Mouse (Mus musculus) heart, postnatal 0 days (tissue): ENCODE results near the gene Nkx2-5. TPM values are rescaled to one million over a fixed set of nuclear protein-coding genes. Genes with fewer than 3 reads are reported as not detected.

ENCODE experiments used
- ATAC-seq: fragments of 200-750 bp; cut with Nextera tagmentation; 2 replicates; pipeline ENCODE4 v1.8.0; 2017; ENCODE audit warnings: low read depth, moderate number of reproducible peaks, moderate library complexity; ENCODE audit not compliant: insufficient read depth
- DNase-seq: peaks from one replicate; pipeline ENCODE4 v3.0.0-alpha.2; 2016; ENCODE audit warnings: low spot score
- H3K27ac ChIP-seq: fragments of 300-500 bp; sonication (generic); 2 replicates; pipeline ENCODE4 v1.5.1; 2014; ENCODE audit warnings: low read depth, mild to moderate bottlenecking
- H3K27me3 ChIP-seq: fragments of 300-500 bp; sonication (generic); 2 replicates; pipeline ENCODE4 v1.6.1; 2014; ENCODE audit warnings: low read length, mixed read lengths; ENCODE audit not compliant: control insufficient read depth, insufficient read depth
- H3K36me3 ChIP-seq: fragments of 300-500 bp; sonication (generic); replicated peaks from 2 replicates; pipeline ENCODE4 v1.6.1; 2014; ENCODE audit warnings: low read length, mixed read lengths; ENCODE audit not compliant: control insufficient read depth, insufficient read depth
- H3K4me1 ChIP-seq: fragments of 300-500 bp; sonication (generic); 2 replicates; pipeline ENCODE4 v1.6.1; 2014; ENCODE audit warnings: antibody characterized with exemption; ENCODE audit not compliant: control insufficient read depth, insufficient read depth
- H3K4me2 ChIP-seq: fragments of 300-500 bp; sonication (generic); 2 replicates; pipeline ENCODE4 v1.6.1; 2014; ENCODE audit warnings: low read depth, mild to moderate bottlenecking, low read length, moderate library complexity
- H3K4me3 ChIP-seq: fragments of 300-500 bp; sonication (generic); 2 replicates; pipeline ENCODE4 v1.5.1; 2014; ENCODE audit warnings: low read depth, low read length
- H3K9ac ChIP-seq: fragments of 300-500 bp; sonication (generic); replicated peaks from 2 replicates; pipeline ENCODE4 v1.6.1; 2014; ENCODE audit warnings: low read depth, low read length, mixed read lengths
- H3K9me3 ChIP-seq: fragments of 300-500 bp; sonication (generic); replicated peaks from 2 replicates; pipeline ENCODE4 v1.6.1; 2016; ENCODE audit warnings: low read length; ENCODE audit not compliant: control insufficient read depth
- CTCF ChIP-seq: IDR thresholded peaks from 2 replicates; pipeline ENCODE4 v1.5.1; 2016; ENCODE audit warnings: antibody characterized with exemption, control low read depth, low read depth
- EP300 ChIP-seq: IDR thresholded peaks from 2 replicates; pipeline ENCODE4 v1.6.1; 2016; ENCODE audit warnings: antibody characterized with exemption, low read depth
- WGBS: fragments of 180-500 bp; shearing (Covaris S2); extraction: QIAGEN DNeasy Blood & Tissue Kit; methylation state at CpG from one replicate; pipeline ENCODE4 v1.1.7; 2014; 5-methylcytosine and 5-hydroxymethylcytosine counted together
- polyA plus RNA-seq: library from polyadenylated mRNA; unstranded; fragments of >200 nt; fragmentation: Nextera tagmentation; extraction: Ambion mirVana; gene quantifications from 2 replicates; pipeline ENCODE4 v1.2.1, GENCODE M21; 2015
- total RNA-seq: library from RNA; depleted of rRNA; stranded (reverse); fragments of >200 nt; gene quantifications from 2 replicates; pipeline ENCODE4 v1.2.3, GENCODE M21; 2014; ENCODE audit warnings: low replicate concordance

Gene Nkx2-5
- total and polyA plus RNA-seq, 2 experiments from 2014 or later, result 139 to 284 TPM

DNA sequence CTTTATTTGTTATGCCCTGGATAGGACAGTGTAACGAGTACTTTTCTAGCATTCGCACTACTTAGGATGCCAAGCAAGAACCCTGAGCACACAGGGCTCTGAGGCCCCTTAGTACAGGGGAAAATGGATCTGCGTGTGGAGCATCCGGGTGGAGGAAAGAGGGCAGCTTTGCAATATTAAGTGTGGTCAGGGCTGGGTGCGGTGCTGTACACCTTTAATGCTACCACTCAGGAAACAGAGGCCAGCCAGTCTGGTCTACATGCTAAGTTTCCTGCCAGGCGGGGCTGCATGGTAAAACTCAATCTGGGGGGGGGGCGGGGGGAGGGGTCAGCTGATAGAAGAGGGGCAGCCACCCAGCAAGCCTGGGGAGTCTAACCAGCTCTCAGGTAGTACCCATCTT lies 49.4 kb downstream of the Nkx2-5 start:
- no peak for TF ChIP-seq EP300
- no peak for TF ChIP-seq CTCF
- Histone ChIP-seq H3K27me3 (no peaks in the 10 kb centered on the region), H3K27ac (no peak overlapping the region), H3K4me1 (no peaks in the 10 kb centered on the region), H3K9ac (no peak overlapping the region), H3K4me3 (no peak overlapping the region), H3K9me3 (no peaks in the 10 kb centered on the region), H3K4me2 (no peak overlapping the region), H3K36me3 (peaks cover 29% of the 10 kb centered on the region)
- no peak for ATAC-seq
- WGBS, result 65% methylated on average over 7 of the region's 7 CpGs
- DNase-seq, result no peak

DNA sequence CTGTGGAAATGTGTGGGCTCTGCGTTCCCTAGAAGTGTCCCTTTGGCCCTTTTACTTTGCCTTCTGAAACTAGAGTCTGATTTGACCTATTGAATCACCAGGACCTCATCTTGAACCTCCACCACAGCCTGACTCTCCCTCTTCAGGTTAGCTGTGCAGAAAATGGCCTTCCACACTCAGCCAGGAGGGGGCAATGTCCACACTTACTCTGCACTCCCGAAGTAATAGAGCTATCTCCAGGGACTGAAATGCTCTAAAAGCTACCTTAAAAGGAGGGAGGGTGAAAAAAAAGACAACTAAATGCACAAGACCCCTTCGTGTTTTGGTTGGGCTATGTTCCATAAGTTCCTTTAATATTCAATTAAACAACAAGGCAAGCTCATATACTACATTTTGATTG lies 50.1 kb downstream of the Nkx2-5 start:
- Histone ChIP-seq H3K9me3 (no peaks in the 10 kb centered on the region), H3K36me3 (peaks cover 35% of the 10 kb centered on the region), H3K9ac (no peak overlapping the region), H3K4me3 (no peak overlapping the region), H3K27ac (no peak overlapping the region), H3K4me2 (no peak overlapping the region), H3K4me1 (no peaks in the 10 kb centered on the region), H3K27me3 (no peaks in the 10 kb centered on the region)
- peak; percentile 88 for TF ChIP-seq CTCF
- no peak for TF ChIP-seq EP300
- ATAC-seq (peak; percentile 56), DNase-seq (peak; percentile 73)
- 14% methylated on average over 3 of the region's 3 CpGs for WGBS

GRCm38 (mm10) chr17:26793068-26793765 lies 51.6 kb downstream of the Nkx2-5 start:
- H3K9ac ChIP-seq, result no peak overlapping the region
- TF ChIP-seq EP300 (no peak), CTCF (no peak)
- H3K9me3 ChIP-seq, result no peaks in the 10 kb centered on the region
- no peak for DNase-seq
- no peak overlapping the region for H3K4me2 ChIP-seq
- WGBS, result 74% methylated on average over 5 of the region's 5 CpGs
- H3K4me1 ChIP-seq, result no peaks in the 10 kb centered on the region
- H3K27me3 ChIP-seq, result no peaks in the 10 kb centered on the region
- ATAC-seq, result no peak
- no peak overlapping the region for H3K4me3 ChIP-seq
- H3K27ac ChIP-seq, result no peak overlapping the region
- peaks cover 50% of the 10 kb centered on the region for H3K36me3 ChIP-seq

- TF ChIP-seq CTCF (no peak), EP300 (no peak)
- whole genome bisulfite sequencing, result 84% methylated on average over 15 of the region's 15 CpGs
- DNase-seq (no peak), ATAC-seq (no peak)
- peaks cover 57% of the 10 kb centered on the region for H3K36me3 ChIP-seq
- H3K4me2 ChIP-seq, result no peak overlapping the region
- H3K9me3 ChIP-seq, result no peaks in the 10 kb centered on the region
- no peak overlapping the region for H3K9ac ChIP-seq
- no peak overlapping the region for H3K4me3 ChIP-seq
- H3K27ac ChIP-seq, result no peak overlapping the region
- no peaks in the 10 kb centered on the region for H3K4me1 ChIP-seq
- no peaks in the 10 kb centered on the region for H3K27me3 ChIP-seq
These were observed 52.7 kb downstream of the Nkx2-5 start for GRCm38 (mm10) chr17:26792096-26792495.

- H3K4me1 ChIP-seq, result no peaks in the 10 kb centered on the region
- H3K36me3 ChIP-seq, result peaks cover 62% of the 10 kb centered on the region
- 73% methylated on average over 7 of the region's 7 CpGs for WGBS
These were observed 53.2 kb downstream of the Nkx2-5 start for GRCm38 (mm10) chr17:26791580-26791979.

More at GRCm38 (mm10) chr17:26791580-26791979, 53.2 kb downstream of the Nkx2-5 start:
- no peak overlapping the region for H3K4me2 ChIP-seq
- no peak overlapping the region for H3K9ac ChIP-seq
- DNase-seq (no peak), ATAC-seq (no peak)
- H3K4me3 ChIP-seq, result no peak overlapping the region
- H3K27ac ChIP-seq, result no peak overlapping the region
- no peaks in the 10 kb centered on the region for H3K27me3 ChIP-seq
- H3K9me3 ChIP-seq, result no peaks in the 10 kb centered on the region
- TF ChIP-seq EP300 (no peak), CTCF (no peak)
